Mouse (Mus musculus) brown adipose tissue, adult 24 weeks (tissue): ENCODE results near the gene Bad. TPM values are rescaled to one million over a fixed set of nuclear protein-coding genes. Genes with fewer than 3 reads are reported as not detected.

Experiments used
- H3K27ac ChIP-seq: fragments of 200-500 bp; replicated peaks from 2 replicates; pipeline ENCODE4 v1.5.1; 2012; ENCODE audit warnings: low read depth, mild to moderate bottlenecking, low read length
- H3K4me1 ChIP-seq: fragments of 200-500 bp; 2 replicates; pipeline ENCODE4 v1.6.1; 2012; ENCODE audit warnings: low read length, mixed read lengths; ENCODE audit not compliant: control insufficient read depth, insufficient read depth, insufficient read length
- H3K4me3 ChIP-seq: fragments of 200-500 bp; 2 replicates; pipeline ENCODE4 v1.5.1; 2012; ENCODE audit warnings: low read depth, mild to moderate bottlenecking, low read length, moderate library complexity; ENCODE audit not compliant: insufficient read depth
- polyA plus RNA-seq: library from polyadenylated mRNA; stranded (reverse); fragments of >200 nt; gene quantifications from 2 replicates; pipeline ENCODE4 v1.2.4, GENCODE M21; 2012; ENCODE audit not compliant: missing spikeins, insufficient read depth, insufficient read length

Bad gene
- polyA plus RNA-seq, 1 experiment: 47.1 TPM

DNA sequence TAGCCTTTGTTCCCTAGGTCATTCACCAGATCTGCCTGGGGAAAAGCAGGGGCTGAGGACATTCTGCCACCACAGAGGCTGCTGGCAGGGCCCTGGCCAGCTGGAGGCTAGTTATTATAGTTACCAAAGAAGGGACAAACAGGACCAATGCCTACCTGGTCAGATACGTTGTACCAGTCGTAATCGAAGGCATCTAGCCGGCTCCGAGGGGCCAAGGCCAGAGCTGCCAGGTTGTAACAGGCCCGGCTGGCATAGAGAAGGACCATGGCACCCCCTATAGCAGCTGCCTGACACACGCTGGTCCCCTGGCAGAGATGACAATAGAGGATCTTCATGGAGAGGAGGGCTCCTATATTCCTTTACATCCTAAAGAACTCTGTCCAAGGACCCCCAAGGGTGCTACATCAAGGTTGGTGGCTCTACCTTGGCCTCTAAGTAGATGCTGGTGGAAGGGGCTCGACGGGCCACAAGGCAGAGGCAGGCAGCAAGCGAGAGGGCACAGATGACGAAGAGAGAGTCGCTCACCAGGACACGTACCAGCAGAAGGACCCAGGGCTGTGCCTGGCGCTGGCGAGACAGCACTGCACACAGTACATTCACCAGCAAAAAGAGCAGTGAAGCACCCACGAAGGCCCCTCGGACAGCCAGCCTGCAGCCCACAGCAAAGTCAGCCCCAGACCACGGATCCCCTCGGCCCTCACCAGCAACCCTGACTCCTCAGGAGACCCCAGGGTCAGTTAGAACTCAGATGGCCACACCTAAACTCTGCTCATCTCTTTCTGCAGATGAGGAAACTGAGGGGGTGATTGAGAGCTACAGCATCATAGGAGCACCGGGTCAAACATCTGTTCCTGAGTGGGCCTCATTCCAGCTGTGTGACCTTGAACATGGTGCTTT, 2.3 kb upstream of the Bad start:
- Histone ChIP-seq H3K27ac (no peak overlapping the region), H3K4me1 (peaks cover 5% of the 10 kb centered on the region; the same call in 1 of the 2 replicates), H3K4me3 (no peak overlapping the region)

DNA sequence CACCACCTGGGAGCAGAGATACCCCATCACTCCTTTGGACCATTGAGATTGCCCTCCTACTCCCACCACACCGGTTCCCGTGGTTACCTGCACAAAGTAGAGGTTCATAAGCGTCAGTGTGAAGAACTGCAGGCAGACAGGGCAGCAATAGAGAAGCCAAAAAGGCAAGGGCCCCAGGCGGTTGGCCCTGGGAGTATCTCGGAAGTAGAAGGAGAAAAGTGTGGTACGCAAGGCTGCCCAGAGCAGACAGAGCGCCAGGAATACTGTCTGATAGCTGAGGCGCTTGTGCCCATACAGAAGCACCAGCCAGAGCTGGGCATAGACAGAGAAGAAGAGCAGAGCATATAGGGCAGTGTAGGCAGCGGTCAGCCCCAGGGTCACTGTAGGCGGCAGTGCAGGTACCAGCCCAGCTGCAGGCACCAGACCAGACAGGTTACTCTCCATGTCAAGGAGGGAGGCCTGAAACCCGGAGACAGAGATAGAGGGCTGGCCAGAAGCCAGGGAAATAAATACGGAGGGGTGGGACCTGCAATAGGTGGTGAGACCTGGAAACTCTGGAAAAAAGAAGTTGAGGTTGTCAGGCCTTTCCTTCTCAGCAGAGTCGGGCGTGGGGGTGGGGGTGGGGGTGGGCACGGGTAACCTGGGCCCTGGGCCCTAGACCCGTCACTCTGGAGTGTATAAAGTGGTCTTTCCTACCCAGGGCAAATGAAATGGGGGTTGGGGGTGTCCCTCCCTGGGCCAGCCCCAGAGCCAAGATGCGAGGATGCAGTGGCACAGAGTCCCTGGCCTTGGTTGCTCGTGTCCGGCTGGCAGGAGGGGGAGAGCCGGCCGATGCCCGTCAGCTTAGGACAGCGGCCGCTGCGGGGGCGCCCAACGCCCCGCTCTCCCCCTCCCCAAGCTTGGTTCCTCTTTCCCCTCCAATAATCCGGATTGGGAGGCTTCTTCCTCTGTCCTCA, 987 bp upstream of the Bad start:
- Histone ChIP-seq H3K4me1 (peaks cover 5% of the 10 kb centered on the region; the same call in 1 of the 2 replicates), H3K27ac (peak overlapping the region; percentile 72), H3K4me3 (peak overlapping the region; percentile 82)

DNA sequence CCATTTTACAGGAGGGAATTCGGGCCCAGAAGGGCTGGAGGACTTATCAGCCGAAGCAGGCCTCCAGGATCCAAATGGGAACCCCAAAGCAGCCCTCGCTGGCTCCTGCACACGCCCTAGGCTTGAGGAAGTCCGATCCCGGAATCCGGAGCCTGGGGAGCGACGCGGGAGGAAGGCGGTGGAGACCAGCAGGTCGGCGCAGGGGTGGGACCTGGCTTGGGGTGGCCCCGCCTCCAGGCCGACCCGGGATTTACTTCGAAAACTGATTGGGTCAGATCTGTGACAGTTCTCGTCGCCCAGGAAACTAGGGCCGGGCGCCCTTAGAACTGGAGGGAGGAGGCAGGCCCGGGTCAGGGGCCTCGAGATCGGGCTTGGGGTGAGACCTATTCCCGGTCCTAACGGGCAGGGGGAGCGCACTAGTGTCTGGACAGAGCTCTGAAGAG, 609 bp downstream of the Bad start, which contains the start of gene Gpr137:
Gene Gpr137 (minus strand): TSS at position 232 of the 443 bp plus-strand sequence.
- Histone ChIP-seq H3K4me1 (peaks cover 5% of the 10 kb centered on the region; the same call in 1 of the 2 replicates), H3K27ac (peak within 1 kb of the TSS; percentile 84), H3K4me3 (peak within 1 kb of the TSS; percentile 82)

DNA sequence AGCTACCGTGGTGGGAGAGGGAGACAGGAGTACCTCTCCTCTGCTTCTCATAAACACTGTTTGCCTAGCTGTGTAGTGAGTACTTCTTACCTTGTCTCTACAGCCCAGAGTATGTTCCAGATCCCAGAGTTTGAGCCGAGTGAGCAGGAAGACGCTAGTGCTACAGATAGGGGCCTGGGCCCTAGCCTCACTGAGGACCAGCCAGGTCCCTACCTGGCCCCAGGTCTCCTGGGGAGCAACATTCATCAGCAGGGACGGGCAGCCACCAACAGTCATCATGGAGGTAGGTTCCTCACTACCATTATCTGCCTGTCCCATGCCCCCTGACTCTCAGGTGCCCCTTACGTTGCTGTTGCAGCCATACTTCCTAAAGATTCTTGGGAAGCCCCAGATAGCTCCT, 1.1 kb downstream of the Bad start:
- Histone ChIP-seq H3K27ac (peak overlapping the region; percentile 79), H3K4me3 (peak overlapping the region; percentile 70), H3K4me1 (peaks cover 5% of the 10 kb centered on the region; the same call in 1 of the 2 replicates)

DNA sequence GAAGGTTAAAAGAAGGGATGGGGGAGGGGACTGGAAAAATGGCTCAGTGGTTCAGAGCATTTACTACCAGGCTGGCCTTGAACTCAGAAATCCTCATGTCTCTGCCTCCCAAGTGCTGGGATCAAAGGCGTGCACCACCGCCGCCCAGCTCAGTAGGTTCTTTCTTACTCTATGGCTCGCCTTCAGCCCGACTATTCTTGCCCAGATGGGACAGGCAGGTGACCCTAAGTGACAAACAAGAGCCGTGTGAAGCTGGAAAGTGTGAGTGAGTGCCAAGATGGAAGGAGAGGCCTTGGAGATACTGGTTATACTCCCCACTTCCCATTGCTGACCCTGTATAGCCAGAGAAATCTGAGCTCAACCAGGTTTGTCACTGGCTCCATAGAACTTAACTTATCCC, 2.0 kb downstream of the Bad start:
- Histone ChIP-seq H3K4me1 (peaks cover 5% of the 10 kb centered on the region; the same call in 1 of the 2 replicates), H3K4me3 (no peak overlapping the region), H3K27ac (no peak overlapping the region)

DNA sequence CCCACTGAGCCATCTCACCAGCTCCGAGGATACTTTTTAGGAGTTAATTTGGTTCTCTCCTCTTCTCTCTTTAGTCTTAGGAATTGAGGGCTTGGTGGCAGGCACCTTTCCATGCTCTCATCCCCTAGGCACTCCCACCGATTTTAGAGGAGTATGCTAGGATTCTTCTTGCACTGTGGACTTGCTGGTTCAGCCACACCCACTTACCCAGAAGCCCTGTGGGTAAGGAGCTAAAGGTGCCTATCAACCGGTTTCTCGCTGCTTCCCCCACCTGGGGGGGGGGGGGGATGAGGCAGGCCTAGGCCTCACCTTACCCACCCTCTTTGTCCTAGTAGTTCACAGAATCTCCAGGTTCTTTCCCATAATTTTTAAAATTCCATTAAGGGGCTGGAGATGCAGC, 6.1 kb downstream of the Bad start:
- Histone ChIP-seq H3K27ac (no peak overlapping the region), H3K4me1 (peaks cover 4% of the 10 kb centered on the region), H3K4me3 (no peak overlapping the region)

DNA sequence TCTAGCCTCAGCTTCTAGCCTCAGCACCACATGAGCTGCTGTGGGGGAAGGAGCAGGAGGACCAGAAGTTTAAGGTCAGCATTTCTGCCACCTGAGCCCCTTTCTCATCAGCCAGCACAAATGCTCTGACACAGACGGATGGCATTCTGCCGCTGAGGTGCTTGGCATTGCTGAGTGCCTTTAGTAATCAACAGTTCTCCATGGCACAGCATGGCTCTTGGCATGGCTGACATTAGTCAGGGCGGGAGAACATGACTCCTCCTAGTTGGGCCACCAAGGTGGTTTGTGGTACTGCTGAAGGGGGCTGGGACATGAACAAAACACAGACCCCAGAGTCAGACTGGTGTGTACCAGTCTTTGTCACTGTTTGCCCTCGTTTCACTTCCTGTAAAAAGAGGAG, 6.5 kb downstream of the Bad start:
- Histone ChIP-seq H3K4me1 (peaks cover 8% of the 10 kb centered on the region), H3K27ac (no peak overlapping the region), H3K4me3 (no peak overlapping the region)

DNA sequence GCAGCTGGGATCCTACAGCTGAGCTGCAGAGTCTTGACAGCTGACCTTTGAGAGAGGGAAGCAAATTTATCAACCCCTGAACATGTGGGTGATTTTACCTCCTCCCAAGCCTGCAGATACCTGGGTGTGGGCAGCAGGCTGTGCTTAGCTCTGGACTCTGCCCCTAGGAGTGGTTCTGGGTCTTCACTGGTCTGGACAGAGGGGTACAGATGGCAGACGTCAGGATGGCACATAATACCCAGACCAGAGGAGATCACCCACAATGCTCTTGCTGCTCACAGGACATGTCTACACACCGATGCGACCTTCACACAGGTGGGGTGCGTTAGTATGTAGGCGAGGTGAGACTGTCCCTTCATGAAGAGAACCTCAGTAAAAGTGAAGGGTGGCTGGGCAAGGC, 7.9 kb downstream of the Bad start:
- Histone ChIP-seq H3K4me3 (no peak overlapping the region), H3K4me1 (peaks cover 10% of the 10 kb centered on the region), H3K27ac (no peak overlapping the region)

DNA sequence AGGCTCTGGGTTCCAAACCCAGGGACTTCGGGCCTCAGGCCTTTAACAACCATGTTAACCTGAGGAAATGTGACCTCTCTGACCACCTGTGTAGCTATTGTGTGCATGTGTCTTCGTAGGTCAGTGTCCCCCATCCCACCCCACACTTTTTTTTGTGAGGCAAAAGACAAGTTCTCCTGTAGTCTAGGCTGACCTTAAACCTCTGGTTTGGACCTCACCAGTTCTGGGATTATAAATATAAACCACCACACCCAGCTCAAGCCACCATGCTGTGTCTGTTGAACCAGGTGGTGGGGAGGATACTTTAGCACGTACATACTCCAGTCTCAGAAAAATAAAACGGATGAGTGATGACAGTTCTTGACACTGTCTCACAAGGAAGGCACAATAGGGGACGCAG, 8.3 kb downstream of the Bad start:
- peak overlapping the region; percentile 75; the same call in 1 of the 2 replicates for H3K4me3 ChIP-seq
- H3K27ac ChIP-seq: no peak overlapping the region
- H3K4me1 ChIP-seq: peaks cover 10% of the 10 kb centered on the region

DNA sequence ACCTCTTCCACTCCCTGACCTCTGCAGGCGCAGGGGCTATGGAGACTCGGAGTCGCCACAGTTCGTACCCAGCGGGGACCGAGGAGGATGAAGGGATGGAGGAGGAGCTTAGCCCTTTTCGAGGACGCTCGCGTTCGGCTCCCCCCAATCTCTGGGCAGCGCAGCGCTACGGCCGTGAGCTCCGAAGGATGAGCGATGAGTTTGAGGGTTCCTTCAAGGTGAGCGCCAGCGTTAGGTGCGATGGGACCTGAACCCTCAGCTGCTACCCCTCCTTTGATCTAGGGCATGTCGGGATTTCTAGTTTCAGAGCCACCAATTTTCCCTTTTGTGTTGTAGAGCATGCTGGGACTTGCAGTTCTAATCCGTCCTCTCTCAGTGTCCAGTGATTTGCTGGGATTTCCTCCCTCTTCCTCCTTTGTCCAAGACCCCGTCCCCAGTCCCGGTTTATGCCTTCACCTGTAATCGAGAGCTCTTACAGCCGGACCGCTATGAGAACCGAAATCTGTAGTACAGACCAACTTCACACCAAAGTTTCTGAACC, 9.0 kb downstream of the Bad start:
- peak overlapping the region; percentile 75 for H3K4me3 ChIP-seq
- peak overlapping the region; percentile 84 for H3K27ac ChIP-seq
- H3K4me1 ChIP-seq: peaks cover 10% of the 10 kb centered on the region

DNA sequence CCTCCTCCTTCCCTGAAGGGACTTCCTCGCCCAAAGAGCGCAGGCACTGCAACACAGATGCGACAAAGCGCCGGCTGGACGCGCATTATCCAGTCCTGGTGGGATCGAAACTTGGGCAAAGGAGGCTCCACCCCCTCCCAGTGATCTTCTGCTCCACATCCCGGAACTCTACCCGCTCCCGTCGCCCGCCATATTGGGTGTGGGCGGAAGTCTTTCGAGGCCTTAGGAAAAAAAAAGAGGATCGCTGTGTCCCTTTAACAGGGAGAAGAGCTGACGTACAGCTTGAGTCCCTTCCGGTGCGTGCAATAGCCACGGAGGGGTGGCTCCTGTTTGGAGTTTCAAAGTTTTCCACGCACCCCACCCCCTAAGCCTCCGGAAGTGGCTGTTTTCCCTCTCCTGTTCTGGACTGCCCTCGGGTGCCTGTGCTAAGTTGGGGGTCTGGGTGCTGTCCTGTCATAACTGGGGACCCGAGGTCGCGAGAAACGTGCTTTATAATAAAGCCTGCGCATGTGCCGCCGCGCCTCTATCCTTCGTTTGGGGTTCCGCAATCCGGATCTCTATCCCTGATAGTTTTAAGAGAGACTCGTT, 9.8 kb downstream of the Bad start:
- Histone ChIP-seq H3K27ac (peak overlapping the region; percentile 94), H3K4me1 (peaks cover 10% of the 10 kb centered on the region), H3K4me3 (peak overlapping the region; percentile 75)

DNA sequence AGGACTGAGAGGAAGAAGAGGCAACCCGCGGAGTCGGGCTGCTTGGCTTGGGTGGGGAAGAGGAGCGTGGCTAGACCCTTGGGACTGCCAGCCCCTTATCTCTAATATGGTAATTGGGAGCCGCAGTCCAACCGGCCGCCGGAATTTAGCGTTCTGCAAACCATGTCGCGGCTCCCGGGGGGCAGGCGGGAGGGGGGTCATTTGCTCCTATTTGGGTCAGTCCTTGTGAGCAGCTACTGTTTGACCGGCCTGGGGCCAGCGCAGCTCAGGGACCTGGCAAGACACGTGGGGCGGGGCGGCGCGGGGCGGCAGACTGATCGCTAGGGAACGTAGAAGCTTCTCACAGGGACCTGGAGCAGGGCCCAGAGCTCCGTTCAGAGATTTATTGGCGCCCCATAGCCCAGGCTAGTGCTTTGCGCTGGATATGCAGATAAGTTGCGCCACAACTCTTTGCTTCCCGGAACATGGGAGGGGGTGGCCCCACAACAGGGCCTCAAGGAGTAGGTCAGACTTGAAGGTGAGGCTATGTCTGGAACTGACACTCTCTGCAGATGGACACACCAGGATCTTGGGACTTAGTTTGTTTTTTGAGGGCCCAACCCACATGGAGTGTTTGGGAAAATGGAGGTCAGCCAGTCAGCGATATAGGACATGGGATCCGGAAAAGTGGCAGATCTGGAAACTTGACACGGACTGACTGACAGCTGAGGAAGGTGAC, 10.5 kb downstream of the Bad start:
- peaks cover 10% of the 10 kb centered on the region for H3K4me1 ChIP-seq
- peak overlapping the region; percentile 94 for H3K27ac ChIP-seq
- peak overlapping the region; percentile 74 for H3K4me3 ChIP-seq

DNA sequence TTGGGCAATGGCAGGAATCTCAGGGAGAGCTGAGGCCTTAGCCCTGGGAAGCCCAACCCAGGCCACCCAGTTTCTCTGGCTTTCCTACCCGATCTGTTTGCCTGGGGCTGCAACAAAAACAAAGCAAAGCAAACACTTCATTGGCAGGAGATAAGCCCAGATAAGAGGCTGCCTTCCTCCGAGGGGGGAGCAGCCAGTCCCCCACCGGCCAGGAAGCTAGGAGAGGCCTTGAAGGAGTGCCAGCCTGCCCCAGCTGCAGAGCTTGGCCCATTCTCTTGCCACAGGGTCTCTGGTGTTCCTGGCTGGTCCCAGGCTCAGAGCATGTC, 11.0 kb downstream of the Bad start:
- Histone ChIP-seq H3K27ac (peak overlapping the region; percentile 94), H3K4me1 (peaks cover 10% of the 10 kb centered on the region), H3K4me3 (peak overlapping the region; percentile 74)

DNA sequence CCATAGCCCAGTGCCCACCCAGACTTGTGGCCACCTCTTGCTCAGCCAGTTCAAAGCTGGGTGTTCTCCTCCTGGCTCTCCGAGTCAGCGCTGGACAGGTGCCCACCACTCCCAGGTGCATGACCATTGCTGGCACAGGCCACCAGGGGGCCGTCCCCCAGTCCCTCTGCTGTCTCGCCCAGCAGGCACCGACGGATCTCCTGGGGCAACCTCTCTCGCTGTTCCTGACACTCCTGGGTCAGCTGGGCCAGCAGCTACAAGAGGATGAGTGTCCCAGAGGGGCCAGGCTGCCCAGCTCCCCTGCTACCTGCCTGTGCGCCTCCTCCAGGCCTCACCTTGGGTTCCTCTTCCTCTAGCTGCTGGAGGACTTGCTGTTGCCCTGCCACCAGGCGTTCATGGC, 12.4 kb downstream of the Bad start:
- H3K27ac ChIP-seq: no peak overlapping the region
- H3K4me1 ChIP-seq: peaks cover 10% of the 10 kb centered on the region

More for the DNA sequence above, 12.4 kb downstream of the Bad start:
- H3K4me3 ChIP-seq: no peak overlapping the region
